Mouse (Mus musculus): ENCODE measurements around the gene Fli1.

Gene Fli1

DNA sequence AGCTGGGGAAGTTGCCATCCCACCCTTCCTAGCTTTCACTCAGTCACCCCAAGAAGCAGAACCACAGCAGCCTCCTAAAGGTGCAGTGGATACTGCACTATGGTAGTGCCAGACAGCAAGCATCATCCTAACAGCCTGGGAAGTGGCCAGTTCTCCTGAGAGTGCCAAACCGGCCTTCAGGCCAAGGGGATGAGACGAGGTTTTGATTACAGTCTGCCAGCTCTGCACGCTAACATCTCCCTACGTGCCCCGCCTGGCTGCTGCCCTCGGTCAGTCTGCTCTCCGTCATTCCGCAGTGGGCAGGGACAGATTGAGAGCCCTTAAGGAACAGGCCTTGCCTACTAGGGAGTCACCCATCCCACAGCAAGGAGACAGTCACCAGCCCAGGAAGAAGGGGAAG, 75.8 kb downstream of the Fli1 start:
- peak; percentile 86 to 88 for DNase-seq

DNA sequence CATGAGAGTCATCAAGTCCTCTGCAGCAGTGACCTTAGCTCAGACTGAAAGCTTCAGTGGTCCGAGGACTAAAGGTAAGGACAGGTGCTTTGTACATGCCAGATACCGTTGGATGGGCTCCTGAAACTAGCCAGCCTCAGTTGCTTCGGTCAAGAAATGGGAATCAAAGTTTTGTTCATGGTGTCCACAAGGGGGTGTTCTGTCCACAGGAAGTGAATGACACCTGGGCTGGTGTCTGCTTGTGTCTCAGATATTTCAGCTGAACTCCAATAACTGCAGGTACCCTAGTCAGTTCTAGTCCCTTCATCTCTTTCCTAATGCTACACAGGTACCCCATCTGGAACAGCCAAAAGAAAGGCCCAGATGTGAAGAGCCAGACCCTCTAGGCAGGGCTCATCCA, 86.0 kb downstream of the Fli1 start:
- no peak for DNase-seq

DNA sequence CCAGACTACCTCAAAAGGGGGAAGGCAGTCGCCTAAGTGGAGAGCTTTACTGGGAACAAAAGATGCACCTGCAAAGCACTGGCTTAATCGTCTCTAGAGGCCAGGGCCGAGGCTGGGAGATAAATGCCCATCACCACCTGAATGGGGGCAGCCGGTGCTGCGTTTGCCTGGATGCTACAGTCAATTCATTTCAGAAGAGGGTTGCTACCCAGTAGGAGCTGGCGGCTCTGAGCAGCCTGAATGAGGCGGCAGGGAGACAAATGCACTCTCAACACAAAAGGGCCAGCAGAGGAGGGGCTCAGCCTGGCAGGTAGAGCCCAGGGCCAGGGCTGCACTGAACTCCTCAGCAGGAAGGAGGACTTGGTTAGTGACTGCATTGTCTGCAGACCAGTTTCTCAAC, 92.5 kb downstream of the Fli1 start:
- DNase-seq = peak in 1 of 2 experiments; percentile 22

DNA sequence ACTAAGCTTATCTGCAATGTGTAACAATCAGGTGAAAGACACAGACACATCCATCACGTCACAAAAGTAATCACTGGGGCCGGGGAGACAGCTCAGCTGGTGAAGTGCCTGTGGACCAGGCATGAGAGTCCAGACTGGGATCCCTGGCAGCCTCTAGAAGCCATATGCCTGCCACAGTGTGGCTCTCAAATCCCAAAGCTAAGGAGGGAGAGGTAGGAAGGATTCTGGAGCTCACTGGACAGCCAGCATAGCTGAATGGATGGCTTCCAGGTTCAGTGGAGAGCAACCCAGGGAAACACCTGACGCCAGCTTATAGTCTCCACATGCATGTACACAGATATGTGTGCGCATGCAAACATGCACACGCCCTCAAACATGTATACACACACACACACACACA, 93.9 kb downstream of the Fli1 start:
- peak; percentile 38 to 54 for DNase-seq

DNA sequence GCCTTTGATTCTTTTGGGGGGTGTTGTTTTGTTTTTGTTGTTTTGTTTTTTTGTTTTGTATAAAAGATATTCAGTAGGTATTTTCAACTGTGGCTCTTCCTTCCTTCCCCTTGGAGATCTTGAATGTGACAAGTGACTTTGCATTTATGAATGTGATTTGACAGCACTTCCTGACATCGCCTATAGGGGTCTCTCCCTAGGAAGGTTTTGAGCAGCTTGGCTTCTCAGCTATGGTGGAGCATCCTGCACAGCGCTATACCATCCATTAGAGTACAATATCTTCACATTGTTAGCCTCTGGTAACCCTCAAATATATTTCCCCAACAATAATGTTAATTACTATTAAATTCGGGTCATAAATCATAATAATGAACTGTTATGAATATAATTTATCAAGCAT, 96.9 kb downstream of the Fli1 start:
- DNase-seq = peak; percentile 25 to 43

DNA sequence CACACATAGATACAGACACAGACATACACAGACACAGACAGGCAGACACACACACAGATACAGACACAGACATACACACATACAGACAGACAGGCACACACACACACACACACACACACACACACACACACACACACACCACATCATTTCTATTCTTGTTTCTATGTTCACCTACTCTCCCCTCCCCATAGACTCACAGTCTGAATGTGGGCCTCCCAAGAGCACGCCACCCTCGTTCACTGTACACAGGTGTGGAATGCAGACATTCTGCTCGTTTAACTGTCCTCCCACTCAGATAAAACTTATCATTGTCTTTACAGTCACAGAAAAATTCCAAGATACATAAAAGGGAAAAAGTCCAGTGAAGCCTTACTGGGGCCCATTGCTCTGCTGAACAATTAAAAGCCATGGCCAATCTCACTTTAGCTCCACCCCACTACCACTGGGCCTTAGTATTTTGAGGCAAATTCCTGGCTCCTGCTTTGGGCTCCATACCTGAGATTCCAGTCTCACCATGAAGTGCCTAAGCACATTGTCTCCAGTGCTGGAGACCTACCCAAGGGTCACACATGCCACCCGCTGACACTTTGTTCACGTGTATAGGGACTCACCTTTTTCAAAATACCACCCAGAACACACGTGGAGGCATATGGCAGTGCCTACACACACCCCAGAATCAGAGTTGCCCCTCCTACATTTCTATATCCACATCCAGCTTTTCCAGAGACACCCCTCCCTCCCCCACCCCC, 98.0 kb downstream of the Fli1 start:
- no peak for DNase-seq

DNA sequence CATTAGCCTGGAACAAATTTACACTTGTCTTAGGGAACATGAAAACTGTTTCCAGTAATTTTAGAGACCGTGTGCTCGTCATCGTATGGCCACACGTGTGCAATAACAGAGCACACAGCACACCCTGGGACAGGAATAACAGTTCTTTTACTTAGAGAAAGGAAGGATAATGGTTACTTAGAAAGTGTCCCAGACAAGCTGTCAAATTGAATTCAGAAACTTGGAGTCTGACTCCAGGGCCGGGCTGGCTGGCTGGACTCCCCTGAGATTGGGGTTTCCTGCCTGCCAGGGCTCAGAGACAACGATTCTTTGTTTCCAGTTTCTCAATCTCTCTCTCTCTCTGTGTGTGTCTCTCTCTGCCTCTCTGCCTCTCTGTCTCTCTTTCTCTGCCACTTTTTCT, 98.8 kb downstream of the Fli1 start:
- DNase-seq = peak; percentile 33 to 55

DNA sequence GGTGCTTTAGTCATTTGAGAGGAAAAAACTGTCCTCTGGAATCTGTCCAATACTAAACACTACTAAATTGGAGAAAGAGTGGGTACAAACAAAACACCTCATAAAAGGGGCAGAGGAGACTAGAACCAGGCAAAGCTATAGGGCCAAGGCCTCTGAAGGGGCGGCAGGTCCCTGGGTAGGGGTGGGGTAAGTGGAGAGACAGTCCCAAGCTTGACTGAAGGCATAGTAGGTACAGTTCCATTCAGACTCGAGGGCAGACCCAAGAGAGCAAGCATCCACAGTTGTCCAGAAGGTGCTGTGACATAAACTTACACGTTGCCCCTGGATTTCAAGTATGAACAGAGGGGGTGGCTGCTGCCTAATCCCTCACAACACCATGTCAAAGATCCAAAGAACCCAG, 99.5 kb downstream of the Fli1 start:
- no peak for DNase-seq

DNA sequence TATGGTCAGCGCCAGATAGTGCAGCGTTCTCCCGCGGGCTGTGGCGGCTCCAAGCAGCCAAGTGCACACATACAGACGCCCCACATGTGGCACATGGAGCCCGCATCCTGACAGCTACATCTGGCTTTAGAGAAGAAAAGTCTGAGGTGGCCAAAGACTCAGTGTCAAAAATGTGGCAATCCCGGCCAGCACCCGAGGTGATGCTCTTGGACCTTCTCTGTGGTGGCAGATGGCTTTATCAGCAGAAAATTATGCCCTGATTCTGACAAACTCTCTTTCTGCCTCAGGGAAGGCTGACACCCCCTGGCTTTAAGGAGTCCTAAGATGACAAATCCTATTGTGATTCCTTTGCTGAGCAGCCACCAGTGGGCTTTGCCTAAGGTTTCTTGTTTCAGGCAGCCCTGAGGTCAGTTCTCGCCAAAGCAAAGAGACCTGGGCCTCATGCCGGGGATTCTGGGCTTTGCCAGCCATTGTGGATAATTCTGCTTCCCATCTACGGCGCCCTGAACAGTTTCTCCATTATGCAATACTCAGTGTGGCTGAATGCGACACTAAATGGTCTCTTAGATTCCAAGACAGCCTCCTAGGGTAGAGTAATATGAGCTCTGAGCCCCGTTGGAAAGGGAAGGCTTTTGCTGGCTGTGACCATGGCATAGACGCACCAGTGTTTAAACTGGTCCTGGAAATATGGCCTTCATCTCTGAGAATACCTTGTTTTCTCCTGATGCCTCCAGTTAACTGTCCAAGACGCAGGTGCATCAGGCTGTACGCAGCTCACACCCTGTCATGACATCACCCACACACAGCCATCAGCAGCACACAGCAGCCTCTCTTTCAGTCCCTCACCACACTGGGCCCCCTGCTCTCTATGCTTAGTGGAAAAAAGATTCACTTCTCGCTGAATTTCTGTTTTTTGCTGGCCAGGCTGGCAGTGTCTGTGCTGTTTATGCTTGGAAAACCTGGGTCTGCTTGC, 108.1 kb downstream of the Fli1 start:
- DNase-seq = peak; percentile 68 to 69

DNA sequence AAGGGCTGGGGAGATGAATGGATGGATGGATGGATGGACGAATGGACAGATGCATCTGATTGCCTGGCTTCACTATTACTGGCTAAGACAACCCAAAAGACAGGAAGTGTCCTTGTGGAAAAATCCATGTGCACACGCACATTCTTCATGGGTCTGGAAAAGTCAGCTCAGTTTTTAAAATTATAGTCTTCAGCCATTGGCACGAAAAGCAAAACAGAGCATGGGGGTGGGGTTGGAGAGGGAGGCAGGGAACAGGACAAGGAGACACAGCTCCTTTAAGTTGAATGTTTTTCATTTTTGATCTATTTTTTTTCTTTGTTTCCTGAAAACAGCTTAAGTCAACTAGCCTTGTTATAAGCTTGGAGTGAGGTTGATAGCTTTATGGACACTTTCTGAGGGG, 111.6 kb downstream of the Fli1 start:
- no peak for DNase-seq

DNA sequence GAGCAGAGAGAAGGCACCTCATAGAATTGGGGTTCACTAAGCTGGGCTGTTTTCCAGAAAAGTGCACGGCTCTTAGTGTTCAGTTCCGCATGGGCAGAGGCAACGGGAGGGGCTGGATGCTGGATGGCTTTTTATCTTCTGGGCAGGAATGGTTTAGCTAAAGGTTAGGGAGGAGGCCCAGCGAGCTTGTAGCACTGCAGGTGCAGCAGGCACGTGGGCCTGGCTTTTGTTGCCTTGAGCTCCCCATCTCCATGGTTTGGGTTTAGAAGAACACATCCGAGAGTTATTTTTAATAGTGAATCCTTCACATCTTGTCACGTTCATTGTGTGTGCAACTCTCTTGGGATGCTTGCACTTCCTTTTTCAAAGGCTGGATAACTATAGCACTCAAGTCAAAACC, 117.3 kb downstream of the Fli1 start:
- DNase-seq = no peak

DNA sequence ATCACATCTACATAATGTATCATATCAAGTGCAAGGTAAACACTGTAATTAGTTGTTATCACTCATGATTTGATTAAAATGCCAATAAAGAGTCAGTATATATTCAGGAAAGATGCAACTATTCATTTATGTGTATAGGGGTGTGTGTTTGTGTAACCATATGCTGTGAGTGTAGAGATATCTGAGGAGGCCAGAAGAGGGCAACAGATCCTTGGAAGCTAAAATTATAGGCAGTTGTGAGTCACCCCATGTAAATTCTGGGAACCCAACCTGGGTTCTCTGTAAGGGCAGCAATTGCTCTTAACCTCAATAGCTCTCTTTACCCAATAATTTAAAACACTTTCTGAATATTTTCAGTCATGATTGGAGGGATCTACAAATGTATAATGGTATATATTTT, 122.0 kb downstream of the Fli1 start:
- DNase-seq = no peak

DNA sequence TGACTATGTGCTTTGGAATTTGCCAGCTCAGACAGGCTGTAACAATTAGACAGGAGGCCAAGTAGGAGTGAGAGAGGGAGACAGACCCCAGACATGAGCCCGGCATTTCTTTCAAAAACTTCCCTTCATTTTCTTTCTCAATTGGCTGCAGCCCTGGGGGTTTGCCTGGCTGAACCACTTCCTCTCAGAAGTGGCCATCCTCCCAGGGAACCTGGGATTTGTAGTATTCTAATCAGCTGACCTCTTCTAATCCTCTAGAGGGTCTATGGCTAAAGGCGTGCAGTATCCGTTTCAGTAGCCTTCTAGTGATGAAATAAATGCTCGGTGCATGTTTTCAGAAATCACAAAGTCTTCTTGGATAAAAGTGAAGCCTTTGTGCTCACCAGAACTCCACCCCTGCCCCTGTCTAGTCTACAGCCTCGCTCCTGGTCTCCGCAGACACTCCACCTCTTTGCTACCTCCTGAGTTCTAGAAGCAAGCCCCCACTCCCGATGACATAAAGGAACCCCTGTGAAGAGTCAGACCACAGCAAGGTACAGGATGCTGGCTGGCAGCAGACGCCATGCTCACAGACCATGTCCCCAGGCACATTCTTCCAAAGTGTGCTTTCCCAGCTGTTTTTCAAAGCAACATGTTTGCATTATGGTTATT, 125.1 kb downstream of the Fli1 start:
- DNase-seq = no peak

DNA sequence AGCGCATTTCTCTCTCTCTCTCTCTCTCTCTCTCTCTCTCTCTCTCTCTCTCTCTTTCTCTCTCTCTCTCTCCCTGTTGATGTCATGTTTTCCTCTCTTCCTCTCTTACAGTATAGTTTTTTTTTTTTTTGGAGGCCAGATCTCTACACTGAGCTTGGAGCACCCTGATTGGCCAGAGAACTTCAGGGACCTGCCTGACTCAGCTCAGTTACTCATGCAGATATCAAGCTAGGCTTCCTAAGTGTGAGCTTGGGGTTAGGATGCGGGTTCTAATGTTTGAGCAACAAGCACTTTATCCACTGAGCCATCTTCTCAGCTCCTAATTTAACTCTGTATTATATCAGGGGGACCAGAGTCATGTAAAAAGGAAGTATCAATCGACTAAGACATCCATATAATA, 126.7 kb downstream of the Fli1 start:
- no peak for DNase-seq

DNA sequence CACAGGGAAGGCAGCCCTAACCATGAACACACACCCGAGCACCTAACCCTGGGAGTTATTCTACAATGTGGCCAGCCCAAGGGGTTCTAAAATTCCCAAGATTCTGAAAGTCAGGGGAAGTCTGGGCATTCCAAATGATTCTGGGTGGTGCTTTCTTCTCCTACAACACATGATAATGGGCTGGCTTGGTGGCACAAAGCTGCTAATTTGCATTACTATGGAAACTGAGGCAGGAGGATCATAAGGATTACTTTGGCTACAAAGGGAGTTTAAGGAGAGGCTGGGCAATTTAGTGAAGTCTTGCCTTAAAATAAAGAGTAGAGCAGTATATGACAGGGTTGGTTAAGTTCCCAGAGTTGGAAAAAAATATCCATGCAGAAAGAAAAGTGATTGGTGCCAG, 127.7 kb downstream of the Fli1 start:
- no peak for DNase-seq

DNA sequence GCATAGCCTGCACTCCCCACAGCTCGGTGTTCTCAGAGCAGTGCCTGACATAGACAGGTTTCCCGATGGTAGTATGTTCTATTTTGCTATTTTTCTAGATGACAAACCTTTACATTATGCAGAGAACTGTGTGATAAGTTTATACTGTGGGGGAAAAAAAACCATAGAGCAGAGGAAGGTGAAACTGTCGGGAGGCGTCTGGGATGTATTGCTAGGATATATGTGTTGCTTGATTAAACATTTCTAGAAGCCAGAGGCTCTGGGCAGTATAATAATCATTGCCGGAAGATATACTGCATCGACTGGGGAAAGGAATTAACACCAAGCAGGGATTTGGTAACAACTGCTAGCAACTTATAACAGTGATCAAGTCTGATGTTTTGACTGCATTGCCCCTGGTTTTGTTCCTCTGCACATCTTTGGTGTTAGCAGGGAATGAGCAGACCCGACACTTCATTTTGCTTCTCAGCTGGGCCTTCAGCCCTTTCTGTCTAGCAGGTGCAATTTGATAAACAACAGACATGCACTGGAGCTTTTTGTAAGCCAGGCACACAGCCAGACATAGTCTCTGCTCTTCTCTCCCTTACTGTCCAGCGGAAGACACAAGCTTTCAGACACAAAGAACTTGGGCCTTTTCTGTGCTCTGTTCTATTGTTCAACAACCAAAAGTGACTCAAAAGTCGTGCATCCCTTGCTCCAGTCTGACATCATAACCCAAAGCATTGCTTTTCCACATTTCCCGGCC, 129.7 kb downstream of the Fli1 start:
- DNase-seq = no peak

DNA sequence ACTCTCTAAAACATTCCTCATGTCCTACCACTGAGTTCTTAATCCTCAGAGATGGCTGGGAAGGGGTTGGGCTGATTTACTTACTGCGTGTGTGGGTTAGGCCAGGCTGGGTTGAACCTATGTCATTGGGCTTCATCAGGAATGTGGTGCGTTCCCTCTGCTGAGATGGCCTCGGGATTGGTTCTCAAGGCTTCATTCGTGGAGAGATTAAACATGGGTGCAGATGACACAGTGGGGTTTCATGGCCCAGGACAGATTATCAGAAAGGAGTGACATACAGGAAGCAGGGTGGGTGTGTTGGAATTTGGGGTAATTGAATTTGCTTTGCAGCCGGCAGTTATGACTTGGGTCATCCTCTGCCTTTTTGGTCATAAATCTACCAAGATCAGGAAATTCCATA, 131.2 kb downstream of the Fli1 start:
- DNase-seq = no peak

DNA sequence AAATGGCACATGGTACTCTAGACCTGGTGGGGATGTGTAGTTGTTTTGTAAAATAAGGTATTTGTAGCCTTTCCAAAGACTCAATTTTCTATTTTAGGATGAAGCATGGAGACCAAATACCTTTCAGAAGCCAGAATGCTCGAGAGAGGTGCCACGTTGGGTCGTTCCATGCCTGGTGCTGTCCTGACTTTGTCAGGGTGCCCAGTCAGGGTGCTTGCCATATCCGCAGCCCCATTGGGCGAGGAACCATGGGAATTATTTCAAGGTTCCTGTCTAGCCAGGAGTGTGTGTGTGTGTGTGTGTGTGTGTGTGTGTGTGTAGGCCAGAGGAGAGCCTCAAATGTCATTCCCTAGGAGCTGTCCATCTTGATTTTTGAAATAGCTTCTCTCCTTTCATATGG, 132.0 kb downstream of the Fli1 start:
- no peak for DNase-seq

DNA sequence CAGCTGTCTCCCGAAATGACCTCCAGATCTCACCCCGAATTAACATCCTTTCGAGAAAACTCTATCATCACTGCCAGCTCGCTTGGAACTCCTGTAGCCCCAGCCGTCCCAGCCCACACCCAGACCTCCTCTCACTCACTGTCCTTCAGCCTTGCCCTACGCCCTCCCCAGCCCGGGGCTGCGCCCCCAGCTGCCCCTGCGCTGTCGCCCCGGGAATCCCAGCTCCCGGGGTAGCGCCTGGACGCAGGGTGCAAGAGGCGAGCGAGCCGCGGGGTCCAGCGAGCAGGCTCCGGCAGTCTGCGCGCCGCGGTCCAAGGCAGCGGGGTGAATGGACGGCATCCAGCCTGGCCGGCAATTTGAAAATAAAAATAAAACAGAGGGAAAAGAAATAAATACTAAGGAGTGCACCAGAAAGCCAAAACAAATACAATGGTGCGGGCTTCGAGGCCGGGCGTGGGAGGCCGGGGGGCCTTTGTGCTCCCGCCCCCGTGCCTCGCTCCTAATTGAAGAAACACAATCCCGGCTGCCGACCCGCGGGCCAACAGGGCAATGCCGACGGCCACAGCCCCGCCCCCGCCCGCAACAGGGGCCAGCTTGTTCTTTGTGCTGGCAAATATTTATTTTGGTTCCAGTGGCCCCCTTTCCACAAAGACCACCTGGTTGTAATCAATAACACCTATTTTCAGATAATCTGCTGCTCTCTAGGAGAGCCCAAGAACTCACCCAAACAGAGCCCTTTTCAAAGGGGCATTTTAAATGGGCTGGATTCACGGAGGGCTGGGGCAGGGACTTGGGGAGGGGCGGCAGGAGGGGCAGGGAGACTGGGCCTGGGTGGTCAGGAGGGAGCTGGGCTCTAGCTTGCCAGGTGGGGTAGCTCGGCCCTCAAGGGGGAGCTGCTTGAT, 133.3 kb downstream of the Fli1 start:
- peak; percentile 59 to 60 for DNase-seq

DNA sequence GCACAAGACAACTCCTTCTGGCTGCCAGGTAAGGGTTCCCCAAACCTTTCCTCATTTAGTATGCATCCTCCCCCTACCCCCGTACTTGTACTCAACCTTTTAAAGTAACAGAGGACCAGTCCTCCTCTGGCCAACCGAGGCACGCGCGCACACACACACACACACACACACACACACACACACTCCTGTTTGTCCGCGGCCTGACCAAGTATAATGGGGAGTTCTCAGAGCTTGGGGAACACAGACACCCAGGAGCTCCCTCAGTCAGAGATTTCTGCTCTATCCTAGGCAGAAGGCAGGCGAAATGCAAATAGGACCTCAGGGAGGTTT, 134.0 kb downstream of the Fli1 start:
- DNase-seq = no peak

DNA sequence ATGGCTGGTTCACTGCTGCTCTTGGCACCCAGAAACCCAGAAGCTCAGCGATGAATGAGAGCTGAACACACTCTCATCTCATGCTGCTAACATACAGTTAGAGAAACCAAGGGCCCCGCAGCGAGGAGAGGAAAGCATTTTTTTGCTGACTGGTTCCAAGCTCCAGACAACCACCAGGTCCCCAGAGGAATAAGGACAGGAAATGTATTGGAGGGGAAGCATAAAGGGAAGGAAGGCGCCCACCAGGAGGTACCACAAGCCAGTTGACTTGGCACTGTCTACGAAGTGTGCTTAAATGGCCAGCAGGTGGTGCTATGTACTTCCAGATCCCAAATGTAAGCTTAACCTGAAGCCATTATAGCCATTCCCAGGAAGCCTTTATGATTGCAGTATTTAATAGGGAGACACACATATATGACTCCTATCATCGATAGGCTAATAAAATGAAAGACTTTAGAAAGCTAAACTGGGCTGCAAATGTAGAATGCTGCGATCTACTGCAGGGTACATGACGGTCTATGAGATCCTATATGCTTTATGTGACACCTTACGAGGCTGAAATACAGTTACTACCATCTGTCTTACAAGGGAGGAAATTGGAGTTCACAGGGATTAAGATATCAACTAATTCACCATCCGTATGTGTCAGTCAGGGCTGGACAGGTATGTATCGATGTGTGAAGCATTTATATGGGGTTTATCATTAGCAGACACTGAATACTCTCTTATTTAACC, 137.3 kb downstream of the Fli1 start:
- peak; percentile 86 to 89 for DNase-seq
